Mouse (Mus musculus): ENCODE measurements around the gene Snhg11. TPM values are rescaled to one million over a fixed set of nuclear protein-coding genes. Genes with fewer than 3 reads are reported as not detected.

Snhg11 gene
- polyA plus RNA-seq, 1 experiment from 2014 or later, result 6.9 TPM

- Histone ChIP-seq H3K27me3 (ENCODE audit: control insufficient read depth, insufficient read depth, low read length) (no peaks in the 10 kb centered on the region), H3K9me3 (replicated peaks; ENCODE audit: control insufficient read depth, low read length) (no peaks in the 10 kb centered on the region), H3K27ac (replicated peaks; ENCODE audit: low read depth, low read length) (no peak overlapping the region), H3K9ac (replicated peaks; ENCODE audit: low read length) (no peak overlapping the region), H3K4me1 (ENCODE audit: control insufficient read depth, insufficient read depth, low read length) (no peaks in the 10 kb centered on the region), H3K36me3 (replicated peaks; ENCODE audit: control insufficient read depth, insufficient read depth, low read depth, low read length) (no peaks in the 10 kb centered on the region), H3K4me2 (ENCODE audit: low read depth, low read length) (no peak overlapping the region), H3K4me3 (ENCODE audit: low read depth, low read length) (no peak overlapping the region)
- ATAC-seq (replicated peaks; ENCODE audit: insufficient number of reproducible peaks, low FRiP score, low TSS enrichment, low read depth), result no peak
- DNase-seq (ENCODE audit: low spot score), result no peak
- whole genome bisulfite sequencing, result 80% methylated on average over 7 of the region's 7 CpGs
Measured at GRCm38 (mm10) chr2:158402915-158403314, 27.5 kb downstream of the Snhg11 start.

- Histone ChIP-seq H3K27me3 (ENCODE audit: control insufficient read depth, insufficient read depth, low read length) (no peaks in the 10 kb centered on the region), H3K9me3 (replicated peaks; ENCODE audit: control insufficient read depth, low read length) (no peaks in the 10 kb centered on the region), H3K36me3 (replicated peaks; ENCODE audit: control insufficient read depth, insufficient read depth, low read depth, low read length) (no peaks in the 10 kb centered on the region), H3K4me3 (ENCODE audit: low read depth, low read length) (peak overlapping the region; percentile 88), H3K4me2 (ENCODE audit: low read depth, low read length) (peak overlapping the region; percentile 30), H3K9ac (replicated peaks; ENCODE audit: low read length) (no peak overlapping the region), H3K27ac (replicated peaks; ENCODE audit: low read depth, low read length) (no peak overlapping the region), H3K4me1 (ENCODE audit: control insufficient read depth, insufficient read depth, low read length) (no peaks in the 10 kb centered on the region)
- 27% methylated on average over 14 of the region's 14 CpGs for WGBS
- ATAC-seq (replicated peaks; ENCODE audit: insufficient number of reproducible peaks, low FRiP score, low TSS enrichment, low read depth) (no peak; the same call in 1 of the 2 replicates), DNase-seq (ENCODE audit: low spot score) (no peak)
Measured at GRCm38 (mm10) chr2:158408997-158409594, 33.7 kb downstream of the Snhg11 start.

DNA sequence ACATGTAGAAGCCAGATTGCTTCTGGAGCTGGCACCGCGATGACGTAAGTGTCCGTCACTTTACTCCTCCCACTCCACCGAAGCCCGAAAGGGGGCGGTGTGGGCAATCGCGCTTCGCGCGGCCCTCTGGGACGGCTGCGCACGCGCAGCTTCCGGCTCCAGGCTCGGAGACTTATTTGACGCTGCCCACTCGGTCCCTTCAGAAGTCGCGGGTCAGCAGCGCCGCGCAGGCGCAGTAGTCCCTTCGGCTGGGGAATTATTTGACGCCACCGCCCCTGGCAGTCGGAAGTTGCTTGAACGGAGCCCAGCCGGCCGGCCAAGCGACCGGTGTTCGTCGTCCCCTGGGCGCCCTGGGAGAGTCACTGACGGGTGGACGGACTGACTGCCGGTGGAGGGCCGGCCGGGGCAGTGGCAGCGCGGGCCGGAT is 34.2 kb downstream of the Snhg11 start, which contains the start of gene Ralgapb:
Gene Ralgapb, plus strand, starts transcription at position 254 of the 427 bp plus-strand sequence.
- Histone ChIP-seq H3K4me1 (ENCODE audit: control insufficient read depth, insufficient read depth, low read length) (no peaks in the 10 kb centered on the region), H3K27me3 (ENCODE audit: control insufficient read depth, insufficient read depth, low read length) (no peaks in the 10 kb centered on the region), H3K36me3 (replicated peaks; ENCODE audit: control insufficient read depth, insufficient read depth, low read depth, low read length) (no peaks in the 10 kb centered on the region), H3K4me3 (ENCODE audit: low read depth, low read length) (peak within 1 kb of the TSS; percentile 88), H3K27ac (replicated peaks; ENCODE audit: low read depth, low read length) (peak within 1 kb of the TSS; percentile 75), H3K9me3 (replicated peaks; ENCODE audit: control insufficient read depth, low read length) (no peaks in the 10 kb centered on the region), H3K9ac (replicated peaks; ENCODE audit: low read length) (peak within 1 kb of the TSS; percentile 80), H3K4me2 (ENCODE audit: low read depth, low read length) (peak within 1 kb of the TSS; percentile 87)
- ATAC-seq (replicated peaks; ENCODE audit: insufficient number of reproducible peaks, low FRiP score, low TSS enrichment, low read depth), result peak; percentile 89
- DNase-seq (ENCODE audit: low spot score), result peak; percentile 99
- under 1% methylated on average over 46 of the region's 46 CpGs for WGBS

- peak overlapping the region; percentile 87 for H3K4me2 ChIP-seq (ENCODE audit: low read depth, low read length)
- H3K9ac ChIP-seq (replicated peaks; ENCODE audit: low read length), result peak overlapping the region; percentile 80
- H3K36me3 ChIP-seq (replicated peaks; ENCODE audit: control insufficient read depth, insufficient read depth, low read depth, low read length), result no peaks in the 10 kb centered on the region
- WGBS, result 2% methylated on average over 52 of the region's 67 CpGs
- ATAC-seq (replicated peaks; ENCODE audit: insufficient number of reproducible peaks, low FRiP score, low TSS enrichment, low read depth) (peak; percentile 64), DNase-seq (ENCODE audit: low spot score) (no peak)
- no peaks in the 10 kb centered on the region for H3K27me3 ChIP-seq (ENCODE audit: control insufficient read depth, insufficient read depth, low read length)
- peak overlapping the region; percentile 88 for H3K4me3 ChIP-seq (ENCODE audit: low read depth, low read length)
- H3K9me3 ChIP-seq (replicated peaks; ENCODE audit: control insufficient read depth, low read length), result no peaks in the 10 kb centered on the region
- H3K27ac ChIP-seq (replicated peaks; ENCODE audit: low read depth, low read length), result peak overlapping the region; percentile 75
- H3K4me1 ChIP-seq (ENCODE audit: control insufficient read depth, insufficient read depth, low read length), result no peaks in the 10 kb centered on the region
Measured at GRCm38 (mm10) chr2:158410022-158411014, 34.9 kb downstream of the Snhg11 start.

- Histone ChIP-seq H3K9ac (replicated peaks; ENCODE audit: low read length) (no peak overlapping the region), H3K27me3 (ENCODE audit: control insufficient read depth, insufficient read depth, low read length) (no peaks in the 10 kb centered on the region), H3K4me2 (ENCODE audit: low read depth, low read length) (no peak overlapping the region), H3K4me3 (ENCODE audit: low read depth, low read length) (no peak overlapping the region), H3K9me3 (replicated peaks; ENCODE audit: control insufficient read depth, low read length) (no peaks in the 10 kb centered on the region), H3K36me3 (replicated peaks; ENCODE audit: control insufficient read depth, insufficient read depth, low read depth, low read length) (no peaks in the 10 kb centered on the region), H3K27ac (replicated peaks; ENCODE audit: low read depth, low read length) (no peak overlapping the region), H3K4me1 (ENCODE audit: control insufficient read depth, insufficient read depth, low read length) (no peaks in the 10 kb centered on the region)
- ATAC-seq (replicated peaks; ENCODE audit: insufficient number of reproducible peaks, low FRiP score, low TSS enrichment, low read depth), result no peak
- 84% methylated on average over 2 of the region's 2 CpGs for WGBS
- no peak for DNase-seq (ENCODE audit: low spot score)
Measured at GRCm38 (mm10) chr2:158413240-158413639, 37.8 kb downstream of the Snhg11 start.

GRCm38 (mm10) chr2:158415826-158416225 is 40.4 kb downstream of the Snhg11 start:
- WGBS, result 71% methylated on average over 1 of the region's 1 CpGs
- no peak overlapping the region for H3K4me2 ChIP-seq (ENCODE audit: low read depth, low read length)
- no peak overlapping the region for H3K9ac ChIP-seq (replicated peaks; ENCODE audit: low read length)
- no peaks in the 10 kb centered on the region for H3K36me3 ChIP-seq (replicated peaks; ENCODE audit: control insufficient read depth, insufficient read depth, low read depth, low read length)
- no peaks in the 10 kb centered on the region for H3K27me3 ChIP-seq (ENCODE audit: control insufficient read depth, insufficient read depth, low read length)
- DNase-seq (ENCODE audit: low spot score), result no peak
- ATAC-seq (replicated peaks; ENCODE audit: insufficient number of reproducible peaks, low FRiP score, low TSS enrichment, low read depth), result no peak
- no peaks in the 10 kb centered on the region for H3K4me1 ChIP-seq (ENCODE audit: control insufficient read depth, insufficient read depth, low read length)
- H3K27ac ChIP-seq (replicated peaks; ENCODE audit: low read depth, low read length), result no peak overlapping the region
- no peak overlapping the region for H3K4me3 ChIP-seq (ENCODE audit: low read depth, low read length)
- H3K9me3 ChIP-seq (replicated peaks; ENCODE audit: control insufficient read depth, low read length), result no peaks in the 10 kb centered on the region

- no peak overlapping the region for H3K4me3 ChIP-seq (ENCODE audit: low read depth, low read length)
- H3K27ac ChIP-seq (replicated peaks; ENCODE audit: low read depth, low read length), result no peak overlapping the region
- ATAC-seq (replicated peaks; ENCODE audit: insufficient number of reproducible peaks, low FRiP score, low TSS enrichment, low read depth) (no peak), DNase-seq (ENCODE audit: low spot score) (no peak)
- WGBS, result 89% methylated on average over 1 of the region's 1 CpGs
- no peak overlapping the region for H3K9ac ChIP-seq (replicated peaks; ENCODE audit: low read length)
- H3K4me2 ChIP-seq (ENCODE audit: low read depth, low read length), result no peak overlapping the region
- no peaks in the 10 kb centered on the region for H3K36me3 ChIP-seq (replicated peaks; ENCODE audit: control insufficient read depth, insufficient read depth, low read depth, low read length)
- H3K9me3 ChIP-seq (replicated peaks; ENCODE audit: control insufficient read depth, low read length), result no peaks in the 10 kb centered on the region
- no peaks in the 10 kb centered on the region for H3K4me1 ChIP-seq (ENCODE audit: control insufficient read depth, insufficient read depth, low read length)
- no peaks in the 10 kb centered on the region for H3K27me3 ChIP-seq (ENCODE audit: control insufficient read depth, insufficient read depth, low read length)
Measured at GRCm38 (mm10) chr2:158418663-158419062, 43.2 kb downstream of the Snhg11 start.
